Mouse (Mus musculus): ENCODE results near the gene Hsd17b11.

The Hsd17b11 gene

DNA sequence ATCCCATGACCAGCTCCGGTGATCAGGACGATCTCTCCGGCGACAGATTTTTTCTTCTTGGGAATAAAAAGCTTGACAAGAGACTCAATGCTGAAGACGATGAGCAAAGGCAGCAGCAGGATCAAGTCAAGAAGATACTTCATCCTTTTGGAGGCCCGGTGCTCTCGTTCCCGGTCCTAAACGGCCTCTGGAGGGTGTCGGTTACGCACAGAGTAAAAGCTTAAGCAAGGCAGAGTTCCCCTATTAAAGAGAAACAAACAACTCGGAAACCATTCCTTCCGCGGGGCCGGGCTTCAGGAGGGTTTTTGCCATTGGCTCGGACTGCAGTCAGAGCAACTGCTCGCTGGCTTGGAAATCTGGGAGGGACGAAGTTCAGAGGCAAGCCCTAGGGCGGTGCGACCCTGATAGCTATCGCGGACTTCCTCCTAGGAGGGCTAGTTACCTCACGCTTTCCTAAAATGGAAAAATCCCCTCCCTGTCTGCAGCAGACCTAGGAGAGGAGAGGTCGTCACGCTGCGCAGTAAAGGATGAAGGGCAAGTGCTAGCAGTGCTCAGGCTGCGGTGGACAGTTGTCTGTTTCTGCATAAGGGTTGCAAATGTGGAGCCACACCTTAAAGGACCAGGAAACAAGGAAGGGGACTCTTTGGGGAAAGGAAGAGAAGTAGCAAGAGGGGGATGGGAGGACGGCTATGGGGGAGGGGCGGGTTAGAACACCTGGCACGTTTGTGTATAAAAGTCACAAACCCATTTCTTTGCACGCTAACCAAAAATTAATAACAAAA lies at the start of gene Hsd17b11:
Gene Hsd17b11 (minus strand): TSS at position 323 of the 782 bp plus-strand sequence.
- peak; percentile 86 for DNase-seq

DNA sequence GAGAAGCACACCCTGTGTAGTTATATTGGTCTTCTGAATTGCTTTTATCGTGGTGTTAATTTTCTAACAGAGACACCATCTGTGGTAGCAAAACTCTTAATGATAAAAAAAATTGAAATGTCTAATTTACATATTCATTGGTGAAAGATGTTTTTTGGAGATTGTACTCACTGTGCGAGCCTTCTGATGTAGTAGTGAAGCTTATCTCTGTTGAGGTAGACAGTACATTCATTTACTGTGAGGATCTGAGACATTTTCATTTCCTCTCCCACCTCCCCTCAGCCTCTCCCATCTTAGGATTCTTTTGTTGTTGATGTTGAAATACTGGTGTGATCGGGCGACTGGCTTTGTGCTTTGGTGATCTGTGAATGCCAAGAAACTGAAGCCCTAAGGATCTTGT lies 49.3 kb upstream of the Hsd17b11 start:
- DNase-seq = no peak

DNA sequence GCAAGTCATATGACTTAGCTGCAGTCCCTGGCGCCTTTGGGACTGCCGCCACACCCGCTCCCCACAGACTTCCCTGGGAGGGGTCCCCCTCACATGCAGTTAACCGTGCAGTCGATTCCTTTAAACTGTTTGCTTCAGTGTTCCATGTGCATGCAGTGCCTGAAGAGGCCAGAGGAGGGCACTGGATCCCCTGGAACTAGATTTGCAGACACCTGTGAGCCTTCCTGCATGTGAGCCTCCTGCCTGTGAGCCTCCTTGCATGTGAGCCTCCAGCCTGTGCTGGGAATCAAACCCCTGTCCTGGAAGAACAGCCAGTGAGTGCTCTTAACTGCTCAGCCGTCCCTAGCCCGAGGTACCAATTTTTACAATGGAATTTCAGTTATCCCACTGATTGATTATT lies 47.0 kb upstream of the Hsd17b11 start:
- peak; percentile 16 for DNase-seq

DNA sequence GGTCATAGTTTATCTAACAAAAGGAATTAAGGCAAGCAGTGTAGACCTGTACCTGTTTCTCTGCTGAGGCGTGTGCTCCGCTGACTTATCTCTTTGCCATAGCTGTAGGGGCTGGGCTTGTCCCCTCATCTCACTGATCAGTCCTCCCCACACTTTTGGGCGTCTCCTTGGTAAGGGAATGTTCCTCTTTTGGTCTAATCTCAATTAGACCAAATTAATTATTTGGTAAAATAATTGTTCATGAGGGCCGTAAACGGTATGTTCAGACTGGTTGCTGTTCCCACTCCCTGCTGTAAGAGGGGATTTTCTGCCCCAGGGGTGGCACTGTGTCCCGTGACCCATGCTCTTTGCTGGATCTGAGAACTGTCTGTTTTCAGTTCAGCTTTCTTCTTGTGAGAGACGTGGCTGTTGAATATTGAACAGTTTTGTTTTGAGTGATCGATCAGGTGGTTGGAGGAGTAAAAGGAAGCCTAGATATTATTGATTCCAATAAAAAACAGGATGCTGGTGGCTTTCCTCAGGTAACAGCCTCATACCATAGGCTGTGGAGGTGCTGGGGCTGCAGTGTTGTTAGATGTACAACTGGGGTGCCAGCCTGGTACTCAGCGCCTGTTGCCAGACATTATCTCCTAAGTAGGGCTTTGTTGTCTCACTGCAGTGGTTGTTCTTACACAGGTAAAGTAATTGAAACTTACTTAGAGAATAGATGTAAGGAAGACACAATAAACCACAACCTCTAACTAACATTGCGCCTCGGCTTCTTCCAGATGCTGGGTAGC lies 41.2 kb upstream of the Hsd17b11 start:
- no peak for DNase-seq

DNA sequence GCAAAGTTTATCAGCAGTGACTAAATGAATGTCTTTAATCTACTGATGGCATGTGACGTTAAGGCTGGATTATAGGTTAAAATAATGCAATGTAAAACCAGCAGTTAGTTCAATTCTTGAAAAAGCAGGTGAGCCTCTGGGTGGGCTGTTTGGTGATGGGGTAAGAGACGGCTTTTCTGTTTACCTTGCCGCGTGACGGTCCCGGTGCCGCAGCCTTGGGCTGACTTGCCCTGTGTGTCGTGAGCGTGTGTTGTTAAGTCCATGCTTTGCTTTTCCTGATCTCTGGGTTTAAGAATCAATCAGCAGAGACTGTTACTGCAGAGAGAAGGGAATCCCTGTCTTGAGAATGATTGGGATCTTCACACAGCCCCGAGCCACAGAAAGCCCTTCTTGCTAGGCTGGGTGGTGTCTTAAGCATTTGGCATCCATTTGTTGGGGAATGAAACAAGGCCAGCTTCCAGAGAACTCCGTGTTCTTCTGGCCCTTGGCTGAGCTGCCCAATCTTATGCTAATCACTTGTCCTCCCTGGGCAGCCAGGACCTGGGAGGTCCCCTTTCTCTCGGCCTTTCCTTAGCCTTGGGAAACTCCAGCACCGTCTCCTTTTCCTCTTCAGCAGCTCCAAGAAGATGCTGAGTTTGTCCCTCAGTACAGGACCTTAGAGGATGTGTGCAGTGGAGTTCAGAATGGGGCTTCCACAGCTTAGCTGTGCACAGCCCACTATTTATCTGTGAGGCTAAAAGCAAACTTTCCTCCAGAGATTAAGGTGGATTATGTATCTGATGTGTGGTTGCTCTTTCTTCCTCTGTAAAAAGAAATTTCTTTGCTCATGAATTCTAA lies 40.4 kb upstream of the Hsd17b11 start:
- no peak for DNase-seq

DNA sequence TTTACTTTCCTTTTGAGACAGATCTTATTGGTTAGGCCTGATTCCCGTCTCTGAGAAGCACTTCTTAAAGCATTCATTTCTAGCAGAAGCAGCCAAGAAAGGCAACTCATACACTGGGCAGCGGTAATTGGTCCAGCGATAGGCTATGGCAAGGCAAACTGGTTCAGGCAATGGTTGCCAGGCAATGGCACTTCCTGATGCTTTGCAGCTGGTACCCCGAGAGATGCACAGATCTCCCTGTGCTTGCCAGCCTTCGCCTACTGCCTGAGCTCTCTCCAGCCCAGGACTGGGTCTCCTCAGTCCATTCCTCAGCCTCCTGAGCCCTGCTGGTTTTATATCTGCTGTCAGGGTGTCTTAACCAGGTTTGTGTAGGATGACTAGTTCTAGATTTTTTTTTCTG lies 38.7 kb upstream of the Hsd17b11 start:
- no peak for DNase-seq

DNA sequence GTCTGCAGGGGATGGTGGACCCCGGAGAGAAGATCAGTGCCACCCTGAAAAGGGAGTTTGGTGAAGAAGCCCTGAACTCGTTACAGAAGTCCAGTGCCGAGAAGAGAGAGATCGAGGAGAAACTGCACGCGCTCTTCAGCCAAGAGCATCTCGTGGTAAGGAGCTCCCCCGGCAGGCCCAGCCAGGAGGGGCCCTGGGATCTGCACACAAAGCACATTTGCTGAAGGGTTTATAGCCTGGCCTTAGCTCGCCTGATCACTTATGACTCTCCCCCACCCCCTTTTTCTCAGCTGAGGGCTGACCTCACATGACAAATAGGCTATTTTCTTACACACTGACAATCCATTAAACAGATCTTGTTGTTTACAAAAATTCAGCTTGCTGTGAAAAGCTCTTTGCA lies 37.9 kb upstream of the Hsd17b11 start:
- DNase-seq = no peak

DNA sequence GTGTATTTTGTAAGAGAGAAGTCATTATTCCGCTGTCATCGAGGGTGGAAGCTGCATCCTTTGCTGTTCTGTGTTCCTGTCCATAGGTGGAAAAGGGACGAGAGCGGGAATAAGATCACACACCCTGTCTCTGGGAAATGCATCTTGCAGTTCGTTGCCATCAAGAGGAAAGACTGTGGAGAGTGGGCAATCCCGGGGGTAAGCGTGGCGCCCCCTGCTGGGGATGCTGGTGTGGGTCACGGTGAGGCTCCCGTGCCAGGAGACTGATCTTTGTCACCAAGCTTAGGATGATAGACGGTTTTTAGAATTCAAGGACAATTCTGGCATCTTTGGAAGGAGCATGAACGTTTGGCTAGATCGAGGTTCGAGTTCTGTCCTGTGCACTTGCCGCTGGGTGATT lies 36.3 kb upstream of the Hsd17b11 start:
- peak; percentile 65 for DNase-seq

DNA sequence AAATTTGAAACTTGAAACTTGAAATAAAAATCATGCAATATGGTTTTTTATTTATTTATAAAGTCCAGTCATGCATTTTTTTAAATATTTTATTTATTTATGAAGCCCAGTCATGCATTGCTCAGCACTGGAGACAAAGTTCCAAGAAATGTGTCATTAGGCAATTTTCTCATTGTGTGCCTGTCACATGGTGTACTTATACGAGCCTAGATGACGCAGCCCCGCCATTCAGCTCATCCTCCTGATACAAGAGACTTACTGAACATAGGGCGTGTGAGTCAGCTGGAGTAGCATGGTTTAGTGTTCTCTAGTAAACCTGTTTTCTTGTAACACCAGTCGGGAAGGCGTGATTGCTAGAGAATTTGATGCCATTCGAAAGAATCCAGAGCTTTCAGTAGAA lies 34.6 kb upstream of the Hsd17b11 start:
- no peak for DNase-seq

DNA sequence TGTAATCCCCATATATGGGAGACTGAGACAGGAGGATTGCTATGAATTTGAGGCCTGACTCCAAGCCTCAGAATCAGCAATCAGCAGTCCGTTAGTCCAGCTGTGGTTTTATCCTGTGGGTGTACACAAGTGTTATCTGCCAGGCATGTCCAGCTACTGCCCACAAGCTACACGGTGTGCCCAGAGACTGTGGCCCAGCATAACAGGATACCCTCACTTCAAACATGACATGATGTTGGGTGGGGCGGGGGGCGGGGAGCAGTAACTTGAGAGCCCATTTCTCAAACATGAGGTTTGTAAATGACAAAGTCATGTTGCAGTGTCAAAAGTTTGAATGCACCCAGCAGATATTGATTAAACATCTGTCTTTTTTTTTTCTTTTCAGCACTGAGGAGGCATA lies 34.1 kb upstream of the Hsd17b11 start:
- DNase-seq = no peak

DNA sequence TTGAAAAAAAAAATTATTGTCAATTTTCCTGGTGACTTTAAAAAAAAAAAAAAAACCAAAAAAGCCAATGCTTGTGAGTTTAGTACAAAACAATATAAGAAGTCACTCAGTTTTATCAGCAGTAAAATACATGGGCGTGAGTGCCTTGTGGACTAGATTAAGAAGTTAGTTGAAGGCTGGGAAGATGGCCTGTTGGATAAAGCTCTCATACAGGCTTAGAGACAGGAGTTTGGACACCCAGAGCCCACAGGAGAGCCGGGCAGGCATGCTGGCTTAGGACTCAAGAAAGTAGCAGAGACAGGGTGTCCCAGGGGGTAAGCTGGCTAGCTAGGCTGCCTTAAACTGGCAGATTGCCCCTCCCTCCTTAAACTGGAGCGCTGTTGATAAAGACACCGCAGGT lies 33.2 kb upstream of the Hsd17b11 start:
- DNase-seq = no peak

DNA sequence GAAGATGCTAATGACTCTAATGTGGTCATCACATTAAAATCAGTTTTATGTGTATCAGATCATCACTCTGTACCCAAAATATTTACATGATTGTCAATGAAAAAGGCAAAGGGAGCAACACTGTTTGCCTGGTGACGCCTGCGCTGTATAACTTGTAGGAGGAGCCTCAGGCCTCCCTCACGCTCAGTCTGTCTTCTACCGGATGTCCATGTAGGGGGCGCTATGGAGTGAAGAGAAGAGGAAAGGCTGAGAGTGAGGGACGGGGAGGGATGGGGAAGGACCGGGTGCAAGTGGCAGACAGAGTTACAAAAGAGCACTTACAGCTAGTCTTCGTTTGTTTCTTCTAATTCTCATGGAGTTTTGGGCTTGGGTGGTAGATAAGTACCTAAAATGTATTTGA lies 31.2 kb upstream of the Hsd17b11 start:
- no peak for DNase-seq

DNA sequence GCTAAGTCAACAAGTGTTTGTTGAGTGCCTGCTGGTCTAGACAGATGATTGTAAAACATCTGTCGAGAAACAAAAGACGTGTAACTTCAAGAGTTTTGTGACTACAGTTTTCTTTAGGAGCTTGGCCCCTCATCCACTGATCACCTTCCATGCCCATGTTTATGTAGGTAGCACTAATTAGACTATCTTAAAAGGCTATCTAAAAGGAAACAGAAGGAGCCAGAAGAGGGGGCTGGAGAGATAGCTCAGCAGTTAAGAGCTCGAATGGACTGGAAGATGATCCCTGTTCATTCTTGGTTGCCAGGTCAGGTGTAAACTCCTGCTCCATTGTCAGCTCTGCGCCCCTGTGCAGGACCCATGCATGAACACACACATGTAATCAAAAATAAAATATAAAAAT lies 26.4 kb upstream of the Hsd17b11 start:
- DNase-seq = no peak

DNA sequence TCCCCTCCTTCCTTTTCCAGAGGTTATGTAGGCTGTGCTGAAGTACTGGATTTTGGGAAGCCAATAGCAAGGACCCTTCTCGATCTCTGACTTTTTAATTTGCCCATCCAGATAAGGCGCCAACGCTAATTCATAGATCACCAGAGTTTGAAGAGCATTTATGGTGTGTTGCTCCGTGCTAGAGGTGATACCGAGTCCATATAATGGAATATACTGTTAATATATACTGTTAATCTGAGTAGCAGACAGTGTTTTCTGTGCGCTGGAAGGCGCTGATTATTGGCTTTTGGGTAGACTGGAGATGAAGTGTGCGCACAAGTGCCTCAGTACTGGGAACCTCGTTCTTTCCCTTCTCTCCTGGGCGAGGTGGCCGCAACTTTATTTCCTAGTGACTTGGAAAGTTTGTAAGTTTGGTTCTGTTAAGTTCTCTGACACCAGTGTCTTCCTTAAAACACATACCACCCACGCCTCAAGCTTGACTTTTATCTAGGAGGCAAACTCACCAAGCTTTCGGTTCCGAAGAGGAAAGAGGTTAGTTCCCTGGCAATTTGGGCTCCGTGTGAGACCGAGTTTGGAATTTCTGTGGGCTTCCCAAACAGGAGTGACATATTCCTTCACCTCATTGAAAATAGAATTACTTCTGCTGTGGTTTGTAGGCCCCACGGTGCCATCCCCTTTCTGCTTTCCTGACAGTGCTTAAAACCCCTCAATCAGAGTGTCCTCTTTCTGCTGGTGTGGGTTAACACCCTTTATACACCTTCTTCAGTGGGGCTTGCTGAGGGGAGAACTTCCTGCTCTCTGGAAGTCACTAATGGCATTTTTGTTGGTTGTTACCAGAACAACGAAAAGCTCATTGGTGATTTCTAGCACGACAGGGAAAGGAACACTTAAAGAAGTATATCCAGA lies 25.7 kb upstream of the Hsd17b11 start:
- peak; percentile 43 for DNase-seq

DNA sequence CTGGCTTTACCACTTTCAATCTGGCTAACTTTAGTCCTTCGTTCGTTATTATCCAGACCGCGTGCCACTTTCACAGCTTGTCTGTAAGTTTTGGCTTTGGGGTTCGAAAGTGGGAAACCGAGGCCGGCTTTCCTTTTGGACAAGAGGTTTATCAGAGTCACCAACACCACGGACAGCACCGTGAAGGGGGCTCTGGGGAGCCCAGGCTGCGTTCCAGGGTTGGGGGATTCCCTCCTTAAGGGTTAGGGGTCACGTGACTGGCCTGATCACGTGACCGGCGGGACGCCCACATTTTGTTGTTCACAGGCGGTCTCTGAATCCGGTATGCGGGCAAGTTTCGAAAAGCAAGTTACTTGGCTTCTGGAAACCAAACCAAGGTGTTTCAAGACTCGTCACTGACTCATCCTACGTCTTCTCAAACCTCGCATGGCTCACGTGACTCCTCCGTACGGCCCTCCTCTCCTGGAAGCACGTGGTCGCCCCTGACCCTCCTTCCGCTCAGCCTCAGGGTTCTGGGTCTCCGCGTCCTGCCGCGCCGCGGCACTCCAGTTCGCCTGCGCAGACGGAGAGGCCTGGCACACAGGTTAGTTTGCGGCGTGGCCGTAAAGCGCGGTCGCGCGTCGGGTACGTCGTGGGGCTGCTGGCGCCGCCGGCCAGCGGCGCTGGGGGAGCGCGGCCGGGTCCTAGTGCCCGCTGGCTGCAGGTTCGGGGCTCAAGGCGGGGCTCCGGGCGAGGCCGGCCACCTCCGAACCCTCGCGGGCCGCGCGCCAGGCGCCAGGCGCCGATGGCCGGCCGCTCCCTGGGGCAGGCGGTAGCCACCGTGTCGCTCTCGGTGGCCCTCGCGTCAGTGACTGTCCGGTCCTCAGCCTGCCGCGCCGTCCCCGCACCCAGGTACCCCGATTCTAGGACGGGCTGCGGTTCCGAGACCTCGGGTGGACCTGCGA lies 24.8 kb upstream of the Hsd17b11 start, which contains the start of gene Nudt9:
Gene Nudt9 (plus strand): TSS at position 51 of the 944 bp plus-strand sequence.
- peak; percentile 97 for DNase-seq

DNA sequence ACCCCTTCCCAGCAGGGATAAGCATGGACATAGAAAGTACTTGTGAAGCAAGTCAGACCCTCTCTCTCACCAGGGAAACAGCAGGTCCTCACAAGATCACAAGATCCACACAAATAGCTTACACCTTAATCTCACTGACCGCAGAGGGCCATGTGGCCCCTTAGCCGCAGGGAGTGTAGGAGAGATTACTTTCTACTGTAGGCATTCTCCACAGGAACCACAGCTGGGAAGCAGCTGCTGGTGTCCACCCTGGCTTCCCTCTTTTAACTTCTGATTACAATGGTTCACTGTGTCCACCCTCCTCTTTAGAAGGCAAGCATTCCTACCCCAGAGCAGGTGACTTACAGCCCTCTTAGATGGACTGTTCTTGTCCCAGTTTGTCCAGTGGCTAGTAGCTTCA lies 22.0 kb upstream of the Hsd17b11 start:
- DNase-seq = no peak

DNA sequence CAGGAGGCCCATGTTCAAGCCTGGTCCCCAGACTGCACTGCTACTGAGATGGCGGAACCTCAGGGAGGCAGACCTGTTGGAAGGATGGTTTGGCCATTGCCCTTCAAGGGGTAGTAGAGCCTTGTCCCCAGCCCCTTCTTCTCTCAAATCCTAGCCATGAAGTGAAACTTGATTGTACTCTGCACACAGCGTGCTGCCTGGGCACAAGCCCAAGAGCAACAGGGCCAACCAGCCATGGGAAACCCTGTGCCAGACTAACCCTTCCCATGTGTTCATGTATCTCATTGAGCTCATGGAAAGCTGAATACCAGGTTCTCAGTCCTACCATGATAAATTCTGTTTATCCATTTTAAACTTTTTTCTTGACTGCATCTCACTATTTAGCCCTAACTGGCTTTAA lies 21.2 kb upstream of the Hsd17b11 start:
- DNase-seq = no peak

DNA sequence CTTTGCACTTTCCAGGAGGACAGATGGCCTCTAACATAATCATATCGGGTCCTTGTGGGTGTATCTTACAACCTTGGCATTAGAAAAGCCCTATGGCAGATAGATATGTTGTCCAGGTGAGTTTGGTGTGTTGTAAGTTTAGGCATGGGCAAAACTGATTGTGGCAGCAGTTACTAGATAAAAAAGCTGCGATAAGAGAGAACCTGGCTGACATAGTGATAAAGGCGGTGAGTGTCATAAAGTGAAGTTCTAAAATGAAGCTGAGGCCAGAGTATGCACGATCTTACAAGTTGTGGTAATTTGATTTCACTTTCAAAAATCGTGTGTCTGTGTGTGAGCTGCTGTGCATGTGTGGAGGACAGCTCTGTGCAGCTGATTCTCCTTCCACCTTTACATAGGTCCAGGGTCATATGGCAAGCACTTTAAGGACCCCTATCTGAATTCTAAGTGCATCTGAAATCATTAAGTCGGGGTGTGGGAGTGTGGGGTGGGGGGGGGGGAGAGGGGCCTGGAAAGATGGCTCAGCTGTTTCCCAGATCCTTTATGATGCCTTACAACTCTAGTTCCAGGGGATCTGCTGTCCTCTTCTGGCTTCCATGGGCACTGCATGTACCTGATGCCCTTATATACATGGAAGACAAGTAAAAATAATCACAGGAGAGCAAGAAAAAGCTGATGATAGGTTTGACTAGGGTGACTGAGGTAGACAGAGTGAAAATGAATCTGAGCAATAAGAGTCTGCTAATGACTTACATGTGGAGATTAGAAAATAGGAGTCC lies 17.6 kb upstream of the Hsd17b11 start:
- peak; percentile 72 for DNase-seq

DNA sequence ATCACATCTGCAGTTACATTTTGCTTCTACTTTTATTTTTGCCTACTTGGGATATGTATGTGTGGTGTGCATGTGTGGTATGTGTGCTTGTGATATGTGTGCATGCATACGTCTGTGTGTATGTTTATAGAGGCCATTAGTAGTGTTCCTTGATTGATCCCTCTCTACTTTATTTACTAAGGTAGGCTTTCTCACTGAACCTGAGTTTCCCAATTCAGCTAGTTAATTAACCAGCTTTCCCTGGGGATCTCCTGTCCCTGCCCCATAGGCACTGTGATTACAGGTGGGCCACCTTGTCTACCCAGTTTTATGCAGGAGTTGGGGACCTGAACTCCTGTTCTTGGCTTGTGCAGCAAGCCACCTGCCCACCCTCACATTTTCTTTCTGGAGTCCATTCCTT lies 15.0 kb upstream of the Hsd17b11 start:
- no peak for DNase-seq

DNA sequence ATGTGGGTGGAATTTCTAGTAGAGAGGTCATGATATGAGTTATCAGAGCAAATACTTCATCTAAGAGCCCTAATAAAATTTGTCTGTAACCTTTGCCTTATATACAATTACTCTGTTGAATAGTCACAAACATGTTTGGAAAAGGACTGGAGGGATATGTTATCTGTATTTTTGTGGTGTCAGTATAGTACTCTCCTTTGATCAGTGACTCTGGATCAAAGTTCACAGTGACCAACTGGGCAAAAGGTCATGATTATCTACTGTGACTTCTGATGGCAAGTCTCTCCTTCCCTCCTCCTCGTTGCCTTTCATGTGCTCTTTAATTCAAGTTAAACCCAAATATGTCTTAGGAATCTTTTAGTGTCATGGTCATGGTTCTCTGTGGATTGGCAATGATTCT lies 14.1 kb upstream of the Hsd17b11 start:
- no peak for DNase-seq
